18 mouse cellular contexts compared by ENCODE assay signal in genomic region chr4:145164111-145164510, GRCm38 (mm10). TPM values are rescaled to one million over a fixed set of nuclear protein-coding genes. Genes with fewer than 3 reads are reported as not detected.
DNase-seq lines count a peak whose midpoint lies in the region; TF ChIP-seq lines count a peak whose summit lies in the region.
"Had no signal": no experiment of that assay in that cellular context is flagged by ENCODE, and none has a peak within 500 bp of the region (broad histone marks: within the 10 kb centered on the region; RNA-seq: fewer than 3 reads in every experiment).

No protein-coding gene starts in this region.

- no peaks in the 10 kb centered on the region for H3K27me3 ChIP-seq in myocyte (ENCODE audit: control insufficient read depth, insufficient read depth, insufficient read length)
- H3K27me3 ChIP-seq: embryonic facial prominence, embryonic 12.5 days; forebrain, embryonic 13.5 days; forebrain, embryonic 15.5 days had no signal

- no peaks in the 10 kb centered on the region for H3K79me2 ChIP-seq in myocyte (ENCODE audit: control insufficient read depth, insufficient read depth)

- TF ChIP-seq POLR2A in myocyte (IDR thresholded peaks at IDR 0.05; ENCODE audit: insufficient read length, low read depth): no peak

- H3ac ChIP-seq in myocyte (ENCODE audit: control insufficient read depth, insufficient read length): no peak overlapping the region

- DNase-seq in adrenal gland, adult 2 months: peak; percentile 77
- no peak for DNase-seq in adrenal gland, postnatal 4 days (ENCODE audit: low spot score in 2 of 2)
- peak; percentile 56 for DNase-seq in adrenal gland, postnatal 10 days
- DNase-seq in adrenal gland, postnatal 25 days: peak; percentile 65
- DNase-seq in lung, postnatal 4 days: no peak
- no peak for DNase-seq in heart, adult 8-10 months (ENCODE audit: low spot score)
- no peak for DNase-seq in ovary, postnatal 14 days (ENCODE audit: low spot score)
- DNase-seq: cerebellum, adult 11-12 months; cerebellum, adult 2 months; cerebellum, adult 9-10 months; cerebellum, postnatal 10 days; cerebellum, postnatal 25 days; forebrain, postnatal 0 days had no signal

- H3K4me3 ChIP-seq in myocyte: no peak overlapping the region
- H3K4me3 ChIP-seq: embryonic facial prominence, embryonic 10.5 days; embryonic facial prominence, embryonic 12.5 days; forebrain, embryonic 13.5 days; forebrain, embryonic 15.5 days had no signal

- no peak overlapping the region for H3K4me2 ChIP-seq in myocyte (ENCODE audit: low read depth)
- H3K4me2 ChIP-seq: embryonic facial prominence, embryonic 12.5 days; forebrain, embryonic 13.5 days; forebrain, embryonic 15.5 days had no signal

- peaks cover 40% of the 10 kb centered on the region for H3K36me3 ChIP-seq in myocyte (ENCODE audit: control insufficient read depth, insufficient read depth)

TF ChIP-seq in myocyte, 11 proteins besides CTCF, POLR2A, EP300 and RAD21:
- no peak for TF ChIP-seq MYOG (IDR thresholded peaks at IDR 0.05; ENCODE audit: control insufficient read depth in 1 of 3, insufficient read depth in 1 of 3, insufficient read length in 2 of 3, low read depth in 2 of 3)
- peak in 2 of 3 experiments; percentile 20 to 45 for TF ChIP-seq MYOD1 (IDR thresholded peaks at IDR 0.05; ENCODE audit: control insufficient read depth in 1 of 3, insufficient read length in 2 of 3, low read depth in 2 of 3)

RNA-seq across cellular contexts. Expression of gene Vps13d, which starts 30.7 kb away (rescaled TPM):
- total RNA-seq in adrenal gland, adult 2 months (2021): 10 to 100 TPM; 49.7 to 56.2 TPM
- polyA plus RNA-seq in adrenal gland, adult 2 months (2012; rRNA removed): 10.2 and 13.3 TPM in 2 replicates
- 10 to 100 TPM; 58.4 to 59.0 TPM for total RNA-seq in adrenal gland, postnatal 4 days (2021)
- 10 to 100 TPM; 49.4 to 66.0 TPM for total RNA-seq in adrenal gland, postnatal 10 days (2021)
- total RNA-seq in adrenal gland, postnatal 25 days (2021): 63.1 and 73.1 TPM in 2 replicates
- polyA plus RNA-seq in myocyte (2012; fragmentation: generic; extraction: Trizol): 20.0 TPM
- 10 to 100 TPM; 76.7 to 88.3 (median 79.4) TPM for total RNA-seq in heart, adult 8-10 months (2022)

Comparison
In these comparisons a context has a peak if more than half of its experiments do, and no peak if none do; other contexts are left out.
1. DNase-seq: peak in adrenal gland, adult 2 months (single experiment), adrenal gland, postnatal 10 days (single experiment) and adrenal gland, postnatal 25 days (single experiment); none in adrenal gland, postnatal 4 days (0 of 2), lung, postnatal 4 days (0 of 2), heart, adult 8-10 months (single experiment) and ovary, postnatal 14 days (single experiment).